Mouse (Mus musculus) splenic B cell, adult 2 months (primary cell): Measurements from ENCODE around the gene Gm10354.
"Not testable (repeated sequence)": the region's sequence is repeated elsewhere in the genome, so short reads cannot be mapped to it uniquely, and the experiment has no call there.

Source experiments
- DNase-seq: peaks from one replicate; pipeline ENCODE4 v3.0.0-alpha.2; 2011; ENCODE audit warnings: low read depth, low spot score
- H3K27me3 ChIP-seq: 2 replicates; pipeline ENCODE4 v1.6.1; 2012; ENCODE audit warnings: mild to moderate bottlenecking, low read length, moderate library complexity, mixed read lengths; ENCODE audit not compliant: control insufficient read depth, poor library complexity, insufficient read depth, severe bottlenecking
- H3K36me3 ChIP-seq: 2 replicates; pipeline ENCODE4 v1.6.1; 2012; ENCODE audit warnings: mild to moderate bottlenecking, low read length, moderate library complexity, mixed read lengths; ENCODE audit not compliant: control insufficient read depth, poor library complexity, insufficient read depth, severe bottlenecking

Gm10354 gene

GRCm38 (mm10) chr5:14986649-14987387 is 8.1 kb upstream of the Gm10354 start:
- not testable (repeated sequence) for DNase-seq, H3K27me3 ChIP-seq, H3K36me3 ChIP-seq

GRCm38 (mm10) chr5:14977368-14977767 is 1.4 kb downstream of the Gm10354 start:
- not testable (repeated sequence) for H3K27me3 ChIP-seq, DNase-seq, H3K36me3 ChIP-seq

- H3K36me3 ChIP-seq, H3K27me3 ChIP-seq, DNase-seq: not testable (repeated sequence)
These were observed 3.4 kb downstream of the Gm10354 start for GRCm38 (mm10) chr5:14975294-14975693.

GRCm38 (mm10) chr5:14972841-14973240 is 5.9 kb downstream of the Gm10354 start:
- not testable (repeated sequence) for DNase-seq, H3K27me3 ChIP-seq, H3K36me3 ChIP-seq

- not testable (repeated sequence) for DNase-seq, H3K27me3 ChIP-seq, H3K36me3 ChIP-seq
These were observed 14.9 kb downstream of the Gm10354 start for GRCm38 (mm10) chr5:14963821-14964220.

- H3K27me3 ChIP-seq, H3K36me3 ChIP-seq, DNase-seq: not testable (repeated sequence)
These were observed 17.2 kb downstream of the Gm10354 start for GRCm38 (mm10) chr5:14961502-14961901.

- DNase-seq, H3K27me3 ChIP-seq, H3K36me3 ChIP-seq: not testable (repeated sequence)
These were observed 22.6 kb downstream of the Gm10354 start for GRCm38 (mm10) chr5:14955928-14956706.

- not testable (repeated sequence) for H3K27me3 ChIP-seq, DNase-seq, H3K36me3 ChIP-seq
These were observed 25.1 kb downstream of the Gm10354 start for GRCm38 (mm10) chr5:14953587-14953986.

GRCm38 (mm10) chr5:14952749-14953148 is 26.0 kb downstream of the Gm10354 start:
- not testable (repeated sequence) for DNase-seq, H3K36me3 ChIP-seq, H3K27me3 ChIP-seq

- H3K36me3 ChIP-seq, H3K27me3 ChIP-seq, DNase-seq: not testable (repeated sequence)
These were observed 26.9 kb downstream of the Gm10354 start for GRCm38 (mm10) chr5:14951822-14952221.

- not testable (repeated sequence) for H3K36me3 ChIP-seq, H3K27me3 ChIP-seq, DNase-seq
These were observed 31.1 kb downstream of the Gm10354 start for GRCm38 (mm10) chr5:14947482-14948198.

GRCm38 (mm10) chr5:14945524-14945923 is 33.2 kb downstream of the Gm10354 start:
- DNase-seq, H3K27me3 ChIP-seq, H3K36me3 ChIP-seq: not testable (repeated sequence)

GRCm38 (mm10) chr5:14941043-14941442 is 37.7 kb downstream of the Gm10354 start:
- DNase-seq, H3K36me3 ChIP-seq: not testable (repeated sequence)

GRCm38 (mm10) chr5:14938329-14938728 is 40.4 kb downstream of the Gm10354 start, which contains the start of gene Speer4e:
Speer4e (minus strand) TSS chr5:14938429.
- not testable (repeated sequence) for H3K27me3 ChIP-seq, H3K36me3 ChIP-seq, DNase-seq

More at GRCm38 (mm10) chr5:14941043-14941442, 37.7 kb downstream of the Gm10354 start:
- H3K27me3 ChIP-seq, result not testable (repeated sequence)

GRCm38 (mm10) chr5:14933721-14934120 is 45.0 kb downstream of the Gm10354 start:
- H3K27me3 ChIP-seq, DNase-seq, H3K36me3 ChIP-seq: not testable (repeated sequence)
